Comparison of ENCODE assay signal across 17 mouse cellular contexts in the genomic region with DNA sequence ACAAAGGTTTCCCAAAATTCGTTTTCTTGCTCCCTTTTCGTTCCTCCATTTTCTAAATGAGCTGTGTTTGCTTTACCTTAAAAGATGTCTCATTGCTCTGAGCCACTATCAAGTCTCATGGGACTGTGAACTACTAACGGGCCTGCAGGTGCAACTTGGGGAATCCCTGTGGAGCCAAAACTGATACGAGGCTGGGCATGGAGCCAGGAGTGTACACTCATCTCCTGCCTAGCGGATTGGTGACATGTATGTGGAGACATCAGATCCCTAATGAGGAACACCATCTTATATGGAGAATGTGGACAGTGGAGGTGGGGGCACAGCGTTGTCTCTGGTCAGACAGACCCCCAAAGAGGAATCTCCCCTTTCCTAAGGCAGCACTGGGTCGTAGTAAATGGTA.
"Had no signal": no experiment of that assay in that cellular context is flagged by ENCODE, and none has a peak within 500 bp of the region (broad histone marks: within the 10 kb centered on the region; RNA-seq: fewer than 3 reads in every experiment).

No protein-coding gene starts in this region.

- DNase-seq: kidney, postnatal 10 days; kidney, postnatal 36 days; layer of hippocampus, postnatal 36 days; liver, embryonic 13.5 days; lung, adult 2 months; lung, postnatal 14 days; lung, postnatal 4 days; right cerebral cortex, adult 18-20 months; right cerebral cortex, postnatal 14 days; right cerebral cortex, postnatal 4 days; thymus, postnatal 25 days had no signal

- H3K4me1 ChIP-seq: liver, embryonic 13.5 days; midbrain, embryonic 12.5 days; midbrain, embryonic 15.5 days; neural tube, embryonic 12.5 days; neural tube, embryonic 15.5 days had no signal

- H3K27ac ChIP-seq: left cerebral cortex, adult 2 months; liver, embryonic 13.5 days; midbrain, embryonic 12.5 days; midbrain, embryonic 15.5 days; neural tube, embryonic 12.5 days; neural tube, embryonic 15.5 days; stomach, postnatal 0 days had no signal

- H3K9ac ChIP-seq: liver, embryonic 13.5 days; midbrain, embryonic 12.5 days; midbrain, embryonic 15.5 days; neural tube, embryonic 12.5 days; neural tube, embryonic 15.5 days had no signal

- H3K4me3 ChIP-seq: left cerebral cortex, adult 2 months; liver, embryonic 13.5 days; midbrain, embryonic 12.5 days; midbrain, embryonic 15.5 days; neural tube, embryonic 12.5 days; neural tube, embryonic 15.5 days had no signal

- ATAC-seq: midbrain, embryonic 15.5 days had no signal

- H3K4me2 ChIP-seq: liver, embryonic 13.5 days; midbrain, embryonic 12.5 days; midbrain, embryonic 15.5 days; neural tube, embryonic 12.5 days; neural tube, embryonic 15.5 days had no signal

- H3K36me3 ChIP-seq: liver, embryonic 13.5 days; midbrain, embryonic 12.5 days; midbrain, embryonic 15.5 days; neural tube, embryonic 12.5 days; neural tube, embryonic 15.5 days had no signal

- H3K9me3 ChIP-seq: liver, embryonic 13.5 days; midbrain, embryonic 12.5 days; midbrain, embryonic 15.5 days; neural tube, embryonic 12.5 days; neural tube, embryonic 15.5 days had no signal

- H3K27me3 ChIP-seq: liver, embryonic 13.5 days; midbrain, embryonic 12.5 days; midbrain, embryonic 15.5 days; neural tube, embryonic 12.5 days; neural tube, embryonic 15.5 days had no signal
